Mouse (Mus musculus) forelimb bud, embryonic 11.5 days (tissue): ENCODE data around the gene Atp8b2.

ENCODE experiments used
- DNase-seq: peaks from one replicate; pipeline ENCODE4 v3.0.0-alpha.2; 2012; ENCODE audit warnings: low read depth, low spot score

The Atp8b2 gene

GRCm38 (mm10) chr3:89899511-89899908 lies 63.8 kb downstream of the Atp8b2 start:
- no peak for DNase-seq

GRCm38 (mm10) chr3:89898870-89899510 lies 64.3 kb downstream of the Atp8b2 start:
- no peak for DNase-seq

GRCm38 (mm10) chr3:89898011-89898410 lies 65.3 kb downstream of the Atp8b2 start:
- DNase-seq, result no peak

- no peak for DNase-seq
Observed at GRCm38 (mm10) chr3:89897204-89897796, 66.0 kb downstream of the Atp8b2 start.

- no peak for DNase-seq
Observed at GRCm38 (mm10) chr3:89896571-89896970, 66.7 kb downstream of the Atp8b2 start.

- DNase-seq, result no peak
Observed at GRCm38 (mm10) chr3:89892517-89893106, 70.7 kb downstream of the Atp8b2 start.

GRCm38 (mm10) chr3:89891696-89892095 lies 71.6 kb downstream of the Atp8b2 start:
- DNase-seq, result no peak

GRCm38 (mm10) chr3:89889841-89890430 lies 73.4 kb downstream of the Atp8b2 start:
- DNase-seq, result no peak
